Mouse (Mus musculus): ENCODE results near the gene 9130023H24Rik. TPM values are rescaled to one million over a fixed set of nuclear protein-coding genes. Genes with fewer than 3 reads are reported as not detected.

9130023H24Rik gene
- polyA plus RNA-seq, 1 experiment from 2014 or later: 5.0 TPM

Other genes starting within 250 kb of the 9130023H24Rik start
- gene Pycard, start 244.2 kb downstream of the 9130023H24Rik start, polyA plus RNA-seq (2018): 19.6 to 111 TPM (median 82.3 TPM) in 3 replicates
- gene Trim72, start 234.1 kb downstream of the 9130023H24Rik start, polyA plus RNA-seq (2018): not detected in 3 replicates
- gene Itgam, start 175.4 kb downstream of the 9130023H24Rik start, polyA plus RNA-seq (2018): 101 to 216 TPM (median 128 TPM) in 3 replicates
- 1.0 to 2.2 TPM (median 1.6 TPM) in 3 replicates for gene Gm49368, start 175.3 kb downstream of the 9130023H24Rik start, polyA plus RNA-seq (2018)
- 4.4 to 10.4 TPM (median 7.7 TPM) in 3 replicates for gene Itgax, start 108.5 kb downstream of the 9130023H24Rik start, polyA plus RNA-seq (2018)
- gene Itgad, start 83.7 kb downstream of the 9130023H24Rik start, polyA plus RNA-seq (2018): 0.22 to 0.40 TPM (median 0.32 TPM) in 3 replicates
- gene Cox6a2, start 31.6 kb downstream of the 9130023H24Rik start, polyA plus RNA-seq (2018): 1.2 to 2.2 TPM (median 1.7 TPM) in 3 replicates
- 10.9 to 18.5 TPM (median 17.7 TPM) in 3 replicates for gene Armc5, start 689 bp downstream of the 9130023H24Rik start, polyA plus RNA-seq (2018)
- gene Tgfb1i1, start 8.8 kb upstream of the 9130023H24Rik start, polyA plus RNA-seq (2018): 0.26 to 0.36 TPM (median 0.30 TPM) in 3 replicates
- 0.52 TPM in 1 of 3 replicates, not detected in the others for gene Slc5a2, start 27.6 kb upstream of the 9130023H24Rik start, polyA plus RNA-seq (2018)
- 16.5 to 20.1 TPM (median 18.5 TPM) in 3 replicates for gene BC017158, start 60.1 kb upstream of the 9130023H24Rik start, polyA plus RNA-seq (2018)
- gene Rgs10, start 180.7 kb upstream of the 9130023H24Rik start, polyA plus RNA-seq (2018): 269 to 404 TPM (median 315 TPM) in 3 replicates
- 52.9 to 67.1 TPM (median 56.1 TPM) in 3 replicates for gene Tial1, start 223.7 kb upstream of the 9130023H24Rik start, polyA plus RNA-seq (2018)

All from macrophage (primary cell).